Mouse (Mus musculus): ENCODE data around the gene Tas2r137. TPM values are rescaled to one million over a fixed set of nuclear protein-coding genes. Genes with fewer than 3 reads are reported as not detected.

Gene Tas2r137
- not detected in 2 replicates for polyA plus RNA-seq (2012; rRNA removed)

- no peak for DNase-seq (ENCODE audit: low spot score)
Measured at GRCm38 (mm10) chr6:40490933-40491332, at the start of gene Tas2r137. TSS of gene Tas2r137 (plus strand) at chr6:40491233.

- no peak for DNase-seq (ENCODE audit: low spot score)
Measured at GRCm38 (mm10) chr6:40441276-40441675, 49.8 kb upstream of the Tas2r137 start.

- no peak for DNase-seq (ENCODE audit: low spot score)
Measured at GRCm38 (mm10) chr6:40441755-40442154, 49.3 kb upstream of the Tas2r137 start.

GRCm38 (mm10) chr6:40443281-40443928, 47.6 kb upstream of the Tas2r137 start:
- no peak for DNase-seq (ENCODE audit: low spot score)

GRCm38 (mm10) chr6:40448626-40449025, 42.4 kb upstream of the Tas2r137 start:
- no peak for DNase-seq (ENCODE audit: low spot score)

- no peak for DNase-seq (ENCODE audit: low spot score)
Measured at GRCm38 (mm10) chr6:40454436-40455041, 36.5 kb upstream of the Tas2r137 start.

GRCm38 (mm10) chr6:40465710-40466109, 25.3 kb upstream of the Tas2r137 start:
- DNase-seq (ENCODE audit: low spot score) = no peak

GRCm38 (mm10) chr6:40470916-40471719, 19.9 kb upstream of the Tas2r137 start, which contains the start of gene Ssbp1:
TSS of gene Ssbp1 (plus strand) at chr6:40471352.
- peak; percentile 80 for DNase-seq (ENCODE audit: low spot score)

- DNase-seq (ENCODE audit: low spot score) = no peak
Measured at GRCm38 (mm10) chr6:40471720-40472010, 19.4 kb upstream of the Tas2r137 start.

- DNase-seq (ENCODE audit: low spot score) = no peak
Measured at GRCm38 (mm10) chr6:40476132-40476531, 14.9 kb upstream of the Tas2r137 start.

GRCm38 (mm10) chr6:40479705-40480104, 11.3 kb upstream of the Tas2r137 start:
- DNase-seq (ENCODE audit: low spot score) = no peak

- no peak for DNase-seq (ENCODE audit: low spot score)
Measured at GRCm38 (mm10) chr6:40482318-40482717, 8.7 kb upstream of the Tas2r137 start.

- DNase-seq (ENCODE audit: low spot score) = no peak
Measured at GRCm38 (mm10) chr6:40493229-40493628, 2.2 kb downstream of the Tas2r137 start, which contains the start of gene Tas2r108. TSS of gene Tas2r108 (plus strand) at chr6:40493529.

- DNase-seq (ENCODE audit: low spot score) = no peak
Measured at GRCm38 (mm10) chr6:40519408-40519807, 28.4 kb downstream of the Tas2r137 start, which contains the start of gene Prss37. TSS of gene Prss37 (minus strand) at chr6:40519508.

Other genes with a start within 250 kb of the Tas2r137 start
- 16.7 and 23.0 TPM in 2 replicates for gene Agk, start 166.1 kb upstream of the Tas2r137 start, polyA plus RNA-seq (2012; rRNA removed)
- gene E330009J07Rik, start 55.1 kb upstream of the Tas2r137 start, polyA plus RNA-seq (2012; rRNA removed) = 6.3 and 6.4 TPM in 2 replicates
- gene Wee2, start 52.1 kb upstream of the Tas2r137 start, polyA plus RNA-seq (2012; rRNA removed) = not detected in 2 replicates
- 59.9 and 69.5 TPM in 2 replicates for gene Ssbp1, start 19.9 kb upstream of the Tas2r137 start, polyA plus RNA-seq (2012; rRNA removed)
- gene Tas2r108, start 2.3 kb downstream of the Tas2r137 start, polyA plus RNA-seq (2012; rRNA removed) = 0.07 TPM in 1 of 2 replicates, not detected in the other
- gene Prss37, start 28.3 kb downstream of the Tas2r137 start, polyA plus RNA-seq (2012; rRNA removed) = not detected in 2 replicates
- not detected in 2 replicates for gene Olfr461, start 63.8 kb downstream of the Tas2r137 start, polyA plus RNA-seq (2012; rRNA removed)
- gene Olfr460, start 78.3 kb downstream of the Tas2r137 start, polyA plus RNA-seq (2012; rRNA removed) = 0.01 TPM in 1 of 2 replicates, not detected in the other
- 2.0 and 2.2 TPM in 2 replicates for gene Clec5a, start 94.6 kb downstream of the Tas2r137 start, polyA plus RNA-seq (2012; rRNA removed)
- gene Tas2r138, start 122.1 kb downstream of the Tas2r137 start, polyA plus RNA-seq (2012; rRNA removed) = not detected in 2 replicates
- gene Mgam, start 137.6 kb downstream of the Tas2r137 start, polyA plus RNA-seq (2012; rRNA removed) = 0.03 and 0.04 TPM in 2 replicates